Mouse (Mus musculus): Measurements from ENCODE around the gene 2610044O15Rik8.
A peak's percentile ranks its signal among the peaks of the same experiment; 100 is the strongest.

2610044O15Rik8 gene

GRCm38 (mm10) chr8:129234027-129234733, at the start of gene 2610044O15Rik8:
Gene 2610044O15Rik8 (minus strand): TSS chr8:129234406.
- DNase-seq (ENCODE audit: low spot score), result peak; percentile 87

GRCm38 (mm10) chr8:129265918-129266317, 31.7 kb upstream of the 2610044O15Rik8 start:
- DNase-seq (ENCODE audit: low spot score), result no peak

- DNase-seq (ENCODE audit: low spot score), result no peak
These were observed 30.1 kb upstream of the 2610044O15Rik8 start for GRCm38 (mm10) chr8:129264296-129264695.

GRCm38 (mm10) chr8:129263211-129263927, 29.2 kb upstream of the 2610044O15Rik8 start:
- peak; percentile 66 for DNase-seq (ENCODE audit: low spot score)

GRCm38 (mm10) chr8:129233664-129234026, 561 bp downstream of the 2610044O15Rik8 start:
- DNase-seq (ENCODE audit: low spot score), result no peak

Data from retina, embryonic 14.5 days (tissue).